Mouse (Mus musculus): ENCODE measurements around the gene Fam241b.

GRCm38 (mm10) chr10:62173941-62174448 is 30.3 kb upstream of the Fam241b start:
- no peak for TF ChIP-seq CTCF (IDR thresholded peaks at IDR 0.05; ENCODE audit: low read depth, low read length)
- TF ChIP-seq POLR2AphosphoS5 (IDR thresholded peaks at IDR 0.05; ENCODE audit: insufficient replicate concordance, low read depth, low read length) = no peak
- no peak for TF ChIP-seq GATA1 (IDR thresholded peaks at IDR 0.05; ENCODE audit: borderline replicate concordance, low read length)

Data from G1E (cell line).